Mouse (Mus musculus): ENCODE measurements around the gene Nt5c2.

Gene Nt5c2

GRCm38 (mm10) chr19:47014447-47015381, at the start of gene Nt5c2, which contains the start of gene Ina:
Gene Nt5c2, minus strand, starts transcription at chr19:47015153.
Gene Ina, plus strand, starts transcription at chr19:47014698.
- no peak for DNase-seq (ENCODE audit: low read depth)

DNA sequence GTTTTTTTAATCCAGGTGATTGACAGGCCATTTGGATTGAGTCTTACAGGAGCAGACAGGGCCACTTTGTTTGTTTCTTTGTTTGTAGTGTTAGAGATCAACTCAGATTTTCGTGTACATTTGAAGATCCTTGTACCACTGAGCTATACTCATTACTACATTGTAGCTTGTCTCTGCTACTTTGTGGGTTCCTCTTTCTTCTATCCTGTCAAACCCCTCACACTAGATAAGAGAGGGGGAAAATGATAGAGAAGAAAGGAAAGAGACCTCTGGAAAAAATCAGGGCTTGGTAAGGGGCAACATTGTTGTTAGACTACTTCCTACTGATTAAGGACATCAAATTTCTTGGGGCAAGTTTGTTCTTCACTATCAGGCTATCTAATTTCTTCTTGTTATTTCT, 42.7 kb upstream of the Nt5c2 start:
- DNase-seq (ENCODE audit: low read depth) = no peak

DNA sequence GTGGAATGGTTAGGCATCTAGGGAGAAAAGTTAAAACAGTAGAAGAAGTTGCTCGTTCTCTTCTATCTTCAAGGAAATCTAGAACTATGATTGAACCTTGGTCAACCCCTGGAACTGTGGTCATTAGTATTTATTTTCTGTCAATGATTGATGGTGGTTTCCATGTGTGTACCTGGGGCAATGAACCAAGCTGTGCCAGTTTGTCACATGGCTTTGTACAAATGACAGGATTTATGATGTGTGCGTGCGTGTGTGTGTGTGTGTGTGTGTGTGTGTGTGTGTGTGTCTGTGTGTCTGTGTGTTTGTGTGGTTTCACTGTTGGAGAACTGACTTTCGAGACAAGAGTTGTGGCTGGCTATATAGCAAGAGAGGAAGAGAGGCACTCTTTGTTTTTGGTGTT, 38.5 kb upstream of the Nt5c2 start:
- no peak for DNase-seq (ENCODE audit: low read depth)

GRCm38 (mm10) chr19:47052927-47053326, 38.0 kb upstream of the Nt5c2 start:
- DNase-seq (ENCODE audit: low read depth) = no peak

DNA sequence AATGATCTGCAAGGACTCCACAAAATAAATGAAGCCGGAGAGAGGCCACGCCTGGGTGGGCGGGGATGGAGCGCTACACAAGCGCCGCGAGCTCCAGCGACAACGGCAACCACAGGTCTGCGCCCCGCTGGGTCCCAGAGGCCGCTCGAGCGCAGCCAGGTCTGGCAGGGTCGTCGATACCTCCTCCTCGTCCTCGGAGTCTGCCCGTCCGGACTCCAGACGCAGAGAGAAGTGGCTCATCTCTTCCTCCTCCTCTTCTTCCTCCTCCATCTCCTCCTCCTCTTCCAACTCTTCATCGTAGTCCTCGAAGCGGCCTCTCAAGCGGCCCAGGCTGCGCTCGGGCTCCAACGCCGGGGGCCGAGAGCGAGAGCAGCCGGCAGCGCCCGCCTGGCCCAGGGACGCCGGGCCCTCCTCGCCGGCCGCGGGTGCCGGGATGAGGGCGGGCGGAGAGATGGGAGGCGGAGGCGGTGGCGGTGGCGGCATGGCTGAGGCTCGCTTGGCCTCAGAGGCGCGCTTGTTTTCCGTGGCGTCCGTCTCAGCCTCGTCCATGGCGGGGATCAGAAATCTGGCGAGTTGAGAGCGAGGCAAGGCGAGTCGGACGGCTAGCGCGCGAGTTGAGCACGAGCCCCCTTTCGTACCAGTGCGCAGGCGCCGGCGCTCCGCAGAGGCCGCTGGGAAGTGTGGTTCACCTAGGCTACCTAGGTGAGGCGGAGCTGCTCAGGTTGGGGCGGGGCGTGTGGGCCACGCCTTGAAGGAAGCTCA, 35.5 kb upstream of the Nt5c2 start, which contains the start of gene Pcgf6:
TSS of gene Pcgf6 (minus strand) at position 636 of the 762 bp plus-strand sequence.
- peak; percentile 91 for DNase-seq (ENCODE audit: low read depth)

DNA sequence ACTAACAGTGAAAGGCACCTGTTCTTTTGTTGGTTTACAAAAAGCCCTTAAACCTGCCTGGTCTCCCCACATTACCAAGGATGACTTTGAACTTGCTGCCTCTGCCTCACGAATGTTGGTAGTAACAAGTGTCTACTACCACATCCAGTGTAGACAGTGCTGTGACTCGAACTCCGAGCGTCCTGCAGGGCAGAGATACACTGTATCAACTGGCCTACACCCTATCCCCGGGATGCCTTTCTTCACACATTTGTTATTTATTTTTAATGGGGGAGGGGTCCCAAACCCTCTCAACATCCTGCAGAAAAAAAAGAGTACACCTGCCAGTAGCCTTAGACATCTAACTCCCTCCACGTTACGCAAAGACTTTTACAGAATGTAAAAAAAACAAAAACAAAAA, 34.9 kb upstream of the Nt5c2 start:
- DNase-seq (ENCODE audit: low read depth) = no peak

DNA sequence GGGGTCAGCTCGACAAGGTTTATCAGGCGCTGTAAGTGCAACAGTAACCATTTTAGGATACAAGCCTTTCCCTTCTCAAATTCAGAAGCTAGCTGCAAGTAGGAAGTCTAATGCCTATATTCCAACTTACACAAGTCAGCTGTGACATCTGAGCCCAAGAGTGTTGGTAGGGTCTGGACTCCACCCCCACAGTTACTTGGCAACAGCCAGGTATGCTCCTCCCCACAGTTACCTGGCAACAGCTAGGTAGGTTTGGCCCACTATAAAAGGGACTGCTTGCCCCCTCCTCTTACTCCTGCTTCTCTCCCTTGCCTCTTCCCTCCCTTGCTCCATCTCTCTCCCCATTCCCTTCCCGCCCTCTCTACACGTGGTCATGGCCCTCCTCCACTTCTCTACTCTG, 34.1 kb upstream of the Nt5c2 start:
- no peak for DNase-seq (ENCODE audit: low read depth)

DNA sequence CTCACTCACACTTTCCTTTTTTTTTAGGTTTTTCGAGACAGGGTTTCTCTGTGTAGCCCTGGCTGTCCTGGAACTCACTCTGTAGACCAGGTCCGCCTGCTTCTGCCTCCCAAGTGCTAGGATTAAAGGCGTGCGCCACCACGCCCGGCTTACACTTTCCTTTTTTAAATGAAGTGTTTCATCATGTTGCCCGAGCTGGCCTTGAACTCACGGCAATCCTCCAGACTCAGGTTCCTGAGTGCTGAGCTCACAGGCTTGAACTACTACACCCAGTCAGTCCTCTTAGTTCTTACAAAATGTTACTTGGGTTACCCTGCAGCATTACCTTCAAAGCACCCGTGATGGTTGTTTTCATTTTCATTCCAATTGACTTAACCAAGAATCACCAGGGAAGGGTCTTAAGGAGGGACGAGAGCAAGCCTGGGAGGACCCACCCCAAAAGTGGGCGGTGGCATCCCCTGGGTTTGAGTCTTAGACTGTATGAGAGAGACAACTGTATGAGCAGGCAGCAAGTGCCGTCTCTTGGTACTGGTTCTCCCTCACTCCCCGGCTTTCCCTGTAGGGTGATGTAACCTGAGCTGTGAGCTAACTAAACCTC, 32.4 kb upstream of the Nt5c2 start:
- no peak for DNase-seq (ENCODE audit: low read depth)

DNA sequence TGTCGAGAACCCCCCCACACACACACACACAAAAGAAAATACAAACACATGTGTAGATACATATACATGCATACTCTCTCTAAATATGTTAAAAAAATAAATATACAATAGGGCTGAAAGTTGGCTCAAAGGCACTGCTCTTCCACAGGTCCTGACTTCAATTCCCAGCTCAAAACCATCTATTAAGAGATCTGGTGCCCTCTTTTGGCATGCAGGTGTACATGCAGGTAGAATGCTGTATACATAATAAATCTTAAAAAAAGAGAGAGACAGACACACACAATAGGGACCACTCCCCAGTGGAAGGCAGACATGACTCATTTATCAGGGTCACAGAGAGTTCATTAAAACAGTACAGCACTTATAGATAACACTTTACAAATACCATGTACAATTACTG, 31.4 kb upstream of the Nt5c2 start:
- peak; percentile 37 for DNase-seq (ENCODE audit: low read depth)

- DNase-seq (ENCODE audit: low read depth) = peak; percentile 65
These were observed 28.7 kb upstream of the Nt5c2 start for GRCm38 (mm10) chr19:47043608-47044007.

GRCm38 (mm10) chr19:47040720-47041473, 25.9 kb upstream of the Nt5c2 start:
- peak; percentile 35 for DNase-seq (ENCODE audit: low read depth)

DNA sequence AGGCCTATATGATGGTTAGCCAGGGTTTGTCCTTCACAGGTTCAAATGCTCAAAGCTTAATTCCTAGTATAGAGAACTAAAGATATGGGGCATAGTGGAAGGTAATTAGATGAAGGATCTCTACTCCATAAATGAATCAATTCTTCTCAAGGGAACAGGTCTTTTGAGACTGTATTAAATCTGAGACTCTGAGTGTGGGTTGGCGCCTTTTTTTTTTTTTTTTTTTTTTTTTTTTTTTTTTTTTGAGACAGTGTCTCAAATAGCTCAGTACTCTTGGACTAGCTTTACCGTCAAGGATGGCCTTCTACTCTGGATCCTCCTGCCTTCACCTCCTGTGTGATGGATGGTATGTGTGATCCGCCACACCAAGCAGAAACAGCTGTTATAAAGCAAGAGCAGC, 21.6 kb upstream of the Nt5c2 start:
- no peak for DNase-seq (ENCODE audit: low read depth)

DNA sequence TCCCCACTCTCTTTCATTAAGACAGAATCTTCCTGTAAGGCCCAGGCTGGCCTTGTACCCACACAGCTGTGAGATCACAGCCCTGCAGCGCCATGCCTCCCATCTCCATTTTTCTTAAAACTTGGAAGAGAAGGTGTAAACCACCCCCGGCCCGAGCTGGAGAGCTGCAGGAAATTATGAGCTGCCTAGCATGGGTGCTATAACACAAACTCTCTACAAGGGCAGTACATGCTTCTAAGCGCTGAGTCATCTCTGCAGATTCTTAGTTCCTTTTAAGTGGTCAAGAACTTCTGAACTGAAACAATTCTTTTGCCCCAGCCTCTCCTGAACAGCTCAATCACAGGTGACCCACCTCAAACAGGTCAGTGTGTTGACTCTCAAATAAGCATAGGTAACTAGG, 20.0 kb upstream of the Nt5c2 start:
- peak; percentile 22 for DNase-seq (ENCODE audit: low read depth)

GRCm38 (mm10) chr19:47031770-47032169, 16.8 kb upstream of the Nt5c2 start:
- DNase-seq (ENCODE audit: low read depth) = no peak

DNA sequence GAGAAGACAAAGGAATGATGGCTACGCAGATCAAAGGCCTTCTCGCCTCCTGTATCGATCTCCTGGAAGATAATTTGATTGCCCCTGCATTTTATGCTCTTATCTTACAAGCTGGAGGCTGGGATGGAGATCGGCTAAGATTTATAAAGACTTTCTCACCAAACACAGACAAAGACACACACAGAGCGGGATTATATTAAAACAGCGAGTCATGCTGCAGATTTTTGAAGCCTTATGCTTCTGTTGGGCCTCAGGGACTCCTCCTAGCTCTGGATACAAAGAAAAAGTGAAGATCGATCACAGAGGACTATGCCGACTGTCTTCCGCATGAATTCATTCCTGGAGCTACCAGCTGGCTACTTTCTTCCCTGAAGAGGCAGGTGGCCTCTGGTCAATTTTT, 14.8 kb upstream of the Nt5c2 start:
- DNase-seq (ENCODE audit: low read depth) = no peak

- no peak for DNase-seq (ENCODE audit: low read depth)
These were observed 11.6 kb upstream of the Nt5c2 start for GRCm38 (mm10) chr19:47026513-47026912.

- DNase-seq (ENCODE audit: low read depth) = peak; percentile 55
These were observed 10.0 kb upstream of the Nt5c2 start for GRCm38 (mm10) chr19:47024954-47025353.

DNA sequence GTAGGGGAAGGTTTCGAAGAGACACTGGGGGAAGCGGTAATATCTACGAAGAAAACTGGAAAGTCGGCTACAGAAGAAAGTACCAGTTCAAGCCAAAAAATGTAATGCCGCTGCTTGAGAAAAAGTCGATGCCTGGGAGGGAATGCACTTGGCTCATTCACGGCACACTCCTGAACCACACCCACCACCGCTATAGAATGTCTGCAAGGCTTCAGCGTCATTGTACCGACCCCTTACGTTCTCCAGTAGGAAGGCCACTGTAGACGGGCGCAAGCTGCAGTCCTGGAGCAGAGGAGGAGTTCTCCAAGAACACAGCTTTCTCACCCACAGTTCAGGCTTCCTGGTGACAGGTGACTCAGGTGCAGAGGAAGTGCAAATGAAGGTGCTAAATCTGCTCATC, 8.6 kb upstream of the Nt5c2 start:
- no peak for DNase-seq (ENCODE audit: low read depth)

DNA sequence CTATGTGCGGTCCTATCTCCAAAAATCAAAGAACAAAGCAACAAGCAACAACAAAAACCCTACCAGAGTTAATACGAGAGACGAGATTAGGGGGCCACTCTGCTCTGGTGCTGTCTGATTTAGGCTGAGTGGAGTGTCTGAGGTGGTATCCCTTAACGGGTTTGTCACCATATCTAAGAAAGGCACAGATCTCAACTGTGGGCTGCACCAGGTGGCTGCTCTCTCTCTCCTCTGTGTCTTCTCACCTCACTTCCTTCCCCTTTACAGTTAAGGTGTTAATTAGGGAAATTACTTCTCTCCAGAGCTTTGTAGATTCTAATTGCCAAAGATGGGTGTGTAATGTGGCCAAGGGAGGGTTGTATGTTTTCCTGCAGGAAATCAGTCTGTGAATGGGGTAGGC, 7.8 kb upstream of the Nt5c2 start:
- DNase-seq (ENCODE audit: low read depth) = no peak

DNA sequence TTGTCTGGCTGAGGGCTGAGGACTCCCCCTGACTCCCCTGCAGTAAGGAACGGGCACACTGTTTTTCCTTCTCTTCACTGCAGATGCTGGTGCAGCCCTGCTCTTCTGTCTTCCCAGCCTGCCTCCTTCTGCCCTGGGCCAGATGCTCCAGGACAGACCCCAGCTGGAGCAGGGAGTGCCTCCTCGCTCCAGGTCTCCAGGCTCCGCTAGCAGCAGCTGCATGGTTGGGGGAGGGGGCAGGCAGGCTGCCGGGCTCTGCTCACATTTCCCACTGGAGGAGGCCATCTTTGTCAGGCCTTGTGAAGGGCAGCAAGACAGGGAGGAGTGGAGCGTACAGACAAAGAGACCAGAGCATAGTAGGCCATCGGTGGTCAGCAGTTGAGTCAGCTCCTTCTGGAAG, 4.4 kb upstream of the Nt5c2 start:
- no peak for DNase-seq (ENCODE audit: low read depth)

- DNase-seq (ENCODE audit: low read depth) = no peak
These were observed 3.4 kb upstream of the Nt5c2 start for GRCm38 (mm10) chr19:47018330-47018729.

DNA sequence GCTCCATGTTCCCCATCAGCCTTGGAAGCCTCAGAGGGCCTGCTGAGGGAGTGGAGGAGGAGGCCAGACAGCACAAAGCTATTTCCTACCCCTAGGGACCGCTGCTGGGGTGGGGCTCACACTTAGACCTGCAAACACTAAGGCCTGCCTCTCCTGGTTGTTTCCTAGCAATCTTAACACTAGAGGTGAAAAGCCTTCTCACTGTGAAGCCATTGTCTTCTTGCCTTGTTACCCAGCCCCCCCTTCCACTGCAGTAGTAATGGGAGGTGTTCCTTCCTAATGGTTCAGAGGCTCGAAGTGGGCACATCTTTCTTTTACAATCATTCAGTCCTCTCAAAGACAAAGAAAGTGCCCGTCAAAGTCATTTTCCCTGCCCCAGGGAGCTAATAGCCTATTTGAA, 2.9 kb upstream of the Nt5c2 start:
- DNase-seq (ENCODE audit: low read depth) = no peak

Data from NIH3T3 (cell line).